Mouse (Mus musculus): Measurements from ENCODE around the gene Gm17490.
"Not testable (repeated sequence)": the region's sequence is repeated elsewhere in the genome, so short reads cannot be mapped to it uniquely, and the experiment has no call there.

Gene Gm17490

DNA sequence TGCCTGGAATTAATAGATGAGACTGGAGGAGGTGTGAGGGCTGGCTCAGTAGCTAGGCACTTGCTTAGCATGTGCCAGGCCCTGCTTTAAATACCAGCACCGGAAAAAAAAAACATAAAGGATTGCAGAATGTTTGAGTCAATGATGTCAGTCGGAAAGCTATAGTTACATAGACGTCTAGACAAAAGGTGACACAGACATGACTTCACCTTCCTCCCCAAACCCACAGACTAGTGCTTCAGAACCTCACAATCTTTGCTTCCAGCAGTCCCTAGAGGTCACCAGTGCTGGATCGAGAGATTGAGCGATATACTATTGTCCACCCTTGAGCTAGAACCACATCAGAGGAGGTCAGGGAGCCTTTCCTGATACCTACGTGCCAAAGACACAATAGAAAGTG, 9.0 kb upstream of the Gm17490 start:
- no peak for DNase-seq (ENCODE audit: low read depth, low spot score)

DNA sequence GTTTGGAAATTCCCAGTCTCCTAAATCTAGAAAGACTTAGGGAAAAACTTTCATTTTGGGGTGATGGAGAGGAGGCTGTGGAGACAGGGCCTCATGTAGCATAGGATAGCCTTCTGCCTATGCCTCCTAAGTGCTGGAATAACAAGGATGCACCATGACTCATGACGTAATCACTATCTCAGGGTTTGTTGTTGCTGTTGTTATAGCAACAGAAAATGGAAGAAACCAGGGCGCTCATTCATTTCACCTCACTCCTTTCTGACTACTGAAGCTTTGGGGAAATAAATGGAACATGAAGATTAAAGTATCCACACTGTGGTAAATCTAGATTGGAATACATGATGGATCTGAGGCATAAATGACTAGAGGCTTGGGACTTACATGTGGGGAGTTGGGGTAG, 2.3 kb downstream of the Gm17490 start:
- DNase-seq (ENCODE audit: low read depth, low spot score), result no peak

DNA sequence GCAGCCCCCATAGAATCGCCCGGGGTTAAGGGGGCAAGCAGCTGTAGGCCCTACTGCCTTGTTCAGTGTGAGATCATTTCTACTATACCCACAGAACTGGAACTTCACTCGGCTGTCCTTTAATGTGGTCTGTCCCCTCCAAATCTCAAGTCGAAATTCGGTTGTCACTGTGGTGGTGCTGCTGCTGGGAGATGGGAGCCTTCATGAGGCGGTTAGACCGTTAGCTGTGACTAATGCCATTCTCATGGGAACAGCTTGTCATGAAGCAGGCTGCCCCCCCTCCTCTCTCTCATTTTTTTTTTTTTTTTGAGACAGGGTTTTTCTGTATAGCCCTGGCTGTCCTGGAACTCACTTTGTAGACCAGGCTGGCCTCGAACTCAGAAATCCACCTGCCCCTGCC, 2.9 kb downstream of the Gm17490 start:
- DNase-seq (ENCODE audit: low read depth, low spot score), result no peak

DNA sequence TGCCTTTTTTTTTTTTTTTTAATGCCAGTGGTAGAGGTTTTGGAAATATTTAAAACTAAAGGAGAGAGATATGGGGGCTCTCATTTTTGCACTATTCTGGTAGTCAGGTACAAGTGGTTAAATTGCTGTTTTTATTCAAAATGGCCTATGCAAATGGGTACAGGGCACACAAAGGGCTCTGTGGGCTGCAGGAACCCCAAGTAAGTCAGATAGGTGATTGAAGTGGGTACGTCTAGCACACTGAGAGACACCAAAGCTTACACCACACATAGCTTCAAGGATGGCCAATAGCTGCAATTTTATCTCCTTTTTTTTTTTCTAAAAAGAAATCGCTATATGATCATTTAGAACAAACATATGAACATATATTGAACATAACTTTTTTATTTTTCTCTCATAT, 6.5 kb downstream of the Gm17490 start:
- DNase-seq (ENCODE audit: low read depth, low spot score), result no peak

DNA sequence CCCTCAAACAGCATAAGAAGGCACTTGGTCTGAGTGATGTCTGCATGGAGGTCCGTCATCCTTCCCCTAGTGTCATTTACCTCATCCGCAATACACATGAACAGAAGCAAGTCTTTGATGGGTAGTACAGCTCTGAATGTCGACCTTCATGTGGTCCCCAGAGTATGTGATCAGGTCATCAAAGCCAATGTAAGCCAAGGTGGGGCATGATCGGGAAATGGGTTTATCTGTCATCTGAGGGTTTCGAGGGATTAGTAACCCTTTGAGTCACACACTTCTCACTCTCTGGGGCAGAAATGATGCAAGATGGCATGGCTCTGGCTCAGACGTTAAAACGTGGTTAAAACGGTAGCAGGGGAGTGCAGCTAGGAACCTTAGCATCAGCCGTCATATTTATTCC, 9.2 kb downstream of the Gm17490 start:
- no peak for DNase-seq (ENCODE audit: low read depth, low spot score)

DNA sequence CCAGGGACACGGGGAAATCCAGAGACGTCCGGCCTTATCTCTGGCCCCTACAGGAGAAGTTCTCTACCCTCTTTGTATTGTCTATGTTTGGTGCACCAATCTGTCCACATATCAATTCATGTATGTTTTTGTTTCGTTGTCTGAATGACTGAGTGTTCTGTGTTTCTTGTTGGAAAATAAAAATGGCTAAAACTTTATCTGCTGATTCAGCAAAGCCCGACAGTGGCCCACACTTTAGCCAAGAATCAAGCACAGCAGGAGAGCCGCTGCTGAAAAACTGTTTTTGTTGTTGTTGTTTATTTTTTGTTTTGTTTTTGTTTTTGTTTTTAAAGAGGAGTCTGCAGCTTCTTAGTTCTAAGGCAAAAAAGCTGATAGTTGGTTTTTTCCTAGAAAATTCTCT, 13.1 kb downstream of the Gm17490 start:
- not testable (repeated sequence) for DNase-seq (ENCODE audit: low read depth, low spot score)

DNA sequence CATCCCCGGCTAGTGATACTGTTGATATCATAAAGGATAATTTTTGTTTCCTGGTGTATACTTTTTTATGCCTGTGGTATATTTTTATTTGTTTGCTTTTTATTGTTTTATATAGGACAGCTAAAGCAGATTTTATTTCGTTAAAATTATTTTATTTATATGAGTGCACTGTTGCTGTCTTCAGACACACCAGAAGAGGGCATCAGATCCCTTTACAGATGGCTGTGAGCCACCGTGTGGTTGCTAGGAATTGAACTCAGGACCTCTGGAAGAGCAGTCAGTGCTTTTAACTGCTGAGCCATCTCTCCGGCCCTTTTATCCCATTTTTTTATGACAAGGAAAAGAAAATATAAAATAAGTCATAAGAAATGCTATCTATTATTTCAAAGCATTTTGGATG, 19.3 kb downstream of the Gm17490 start:
- not testable (repeated sequence) for DNase-seq (ENCODE audit: low read depth, low spot score)

DNA sequence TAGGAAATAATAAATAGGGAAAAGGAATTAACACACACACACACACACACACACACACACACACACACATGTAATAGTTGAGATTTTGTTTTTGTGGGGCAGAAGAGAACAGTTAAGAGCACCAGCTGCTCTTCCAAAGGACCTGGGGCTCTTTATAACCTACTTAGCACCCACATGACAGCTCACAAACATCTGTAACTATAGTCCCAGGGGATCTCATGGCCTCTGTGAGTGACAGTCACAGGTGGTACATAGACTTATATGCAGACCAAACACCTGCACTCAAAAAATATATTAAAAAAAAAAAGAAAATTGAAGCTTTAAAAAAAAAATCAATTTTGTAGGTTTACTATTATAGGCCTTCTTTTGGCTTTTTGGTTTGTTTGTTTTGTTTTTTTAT, 21.2 kb downstream of the Gm17490 start:
- DNase-seq (ENCODE audit: low read depth, low spot score), result no peak

DNA sequence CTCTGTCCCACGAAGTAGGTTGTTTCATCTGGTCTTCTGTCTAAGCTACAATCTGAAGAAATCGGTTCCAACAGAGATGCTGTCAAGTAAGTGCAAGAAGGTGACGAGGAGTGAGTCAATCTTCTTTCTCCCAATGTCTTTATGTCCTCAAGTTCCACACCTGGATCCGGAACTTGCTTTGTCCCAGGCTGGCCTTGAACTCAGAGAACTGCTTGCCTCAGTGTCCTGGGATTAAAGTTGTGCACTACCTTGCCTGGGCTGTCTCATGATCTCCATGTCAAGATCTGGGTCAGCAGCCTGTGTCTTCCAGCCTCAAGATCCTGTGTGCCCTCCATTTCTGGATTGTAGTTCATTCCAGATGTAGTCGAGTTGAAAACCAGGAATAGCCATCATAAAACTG, 22.0 kb downstream of the Gm17490 start, which contains the start of gene Rbm17:
Rbm17 (minus strand) TSS at position 101 of the 400 bp plus-strand sequence.
- no peak for DNase-seq (ENCODE audit: low read depth, low spot score)

DNA sequence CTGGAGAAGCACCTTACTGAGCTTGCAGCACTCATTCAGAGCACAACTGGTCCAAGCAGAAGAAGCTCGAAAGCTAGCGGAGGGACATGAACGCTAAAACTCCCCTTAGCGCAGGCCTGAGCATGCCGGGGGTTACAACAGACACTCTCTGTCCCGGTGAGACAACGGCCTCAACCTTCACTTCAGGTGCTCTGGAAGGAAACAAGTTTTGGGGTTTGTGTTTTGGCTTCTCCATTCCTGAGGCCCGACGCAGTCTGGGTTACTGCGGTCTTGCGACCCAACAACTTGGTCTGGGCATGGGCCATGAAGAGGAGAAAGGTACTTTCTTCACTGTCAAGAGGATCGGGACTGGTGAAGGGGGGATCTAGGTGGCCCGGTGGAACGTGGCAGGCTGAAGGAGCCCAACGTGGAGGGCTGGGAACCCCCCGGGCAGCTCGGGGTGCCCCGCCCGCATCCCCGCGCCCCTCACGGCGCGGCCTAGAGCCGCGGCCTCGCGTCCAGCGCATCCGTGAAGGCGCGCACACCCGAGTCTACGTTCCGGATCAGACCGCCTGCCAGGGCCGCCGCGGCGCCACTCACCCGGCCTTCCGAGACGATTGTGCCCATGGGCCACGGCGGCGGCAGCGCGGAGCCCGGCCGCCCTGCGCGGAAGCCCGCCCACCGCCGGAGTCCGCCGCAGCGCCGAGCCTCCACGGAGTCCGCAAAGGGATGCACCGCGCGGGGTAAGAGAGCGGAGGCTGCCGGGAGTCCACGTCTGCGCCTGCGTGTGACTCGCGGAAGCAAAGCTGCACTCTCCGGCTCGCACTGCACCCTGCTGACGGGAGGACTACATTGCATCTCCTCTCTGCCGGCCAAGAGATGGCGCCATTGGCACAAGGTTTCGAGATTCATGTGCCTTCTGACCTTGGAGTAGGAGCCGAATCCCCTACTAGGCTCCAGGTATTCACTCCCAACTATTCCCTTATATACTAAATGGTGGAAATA, 23.3 kb downstream of the Gm17490 start:
- DNase-seq (ENCODE audit: low read depth, low spot score), result peak; percentile 95

DNA sequence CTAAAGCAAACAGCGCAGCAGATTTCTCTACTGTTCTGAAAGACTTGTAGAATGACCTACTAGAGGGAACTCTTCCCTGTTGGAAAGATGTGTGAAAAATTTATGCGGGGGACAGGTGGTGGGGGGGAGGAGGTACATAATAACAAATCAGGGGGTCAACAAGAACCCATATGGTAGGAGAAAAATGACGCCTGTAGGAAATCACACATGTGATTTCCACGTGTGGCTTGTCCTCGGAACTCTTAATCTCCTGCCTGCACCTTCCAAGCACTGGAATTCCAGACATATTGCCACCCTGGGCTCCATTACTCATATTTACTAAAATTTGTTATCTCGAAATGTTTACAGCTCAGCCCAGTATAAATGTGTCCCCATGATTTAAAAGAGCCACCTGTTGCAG, 24.3 kb downstream of the Gm17490 start:
- DNase-seq (ENCODE audit: low read depth, low spot score), result no peak

DNA sequence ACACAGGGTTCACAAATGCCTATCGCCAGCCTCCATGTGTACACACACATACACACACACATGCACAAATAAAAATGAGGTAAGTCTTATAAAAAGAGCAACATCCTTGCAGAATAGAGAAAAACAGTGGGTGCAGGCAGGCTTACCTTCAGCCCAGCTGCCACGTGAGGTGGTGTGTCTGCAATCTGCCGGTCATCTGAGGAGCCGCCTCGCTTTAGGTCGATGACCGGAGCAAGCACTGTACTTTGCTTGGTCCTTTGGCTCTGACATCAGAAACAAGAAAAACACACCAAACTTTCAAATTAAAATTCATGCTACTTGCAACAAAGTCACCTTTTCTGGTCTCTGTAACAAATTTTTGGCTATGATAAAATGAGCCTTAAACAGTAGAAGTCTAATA, 28.2 kb downstream of the Gm17490 start:
- DNase-seq (ENCODE audit: low read depth, low spot score), result no peak

DNA sequence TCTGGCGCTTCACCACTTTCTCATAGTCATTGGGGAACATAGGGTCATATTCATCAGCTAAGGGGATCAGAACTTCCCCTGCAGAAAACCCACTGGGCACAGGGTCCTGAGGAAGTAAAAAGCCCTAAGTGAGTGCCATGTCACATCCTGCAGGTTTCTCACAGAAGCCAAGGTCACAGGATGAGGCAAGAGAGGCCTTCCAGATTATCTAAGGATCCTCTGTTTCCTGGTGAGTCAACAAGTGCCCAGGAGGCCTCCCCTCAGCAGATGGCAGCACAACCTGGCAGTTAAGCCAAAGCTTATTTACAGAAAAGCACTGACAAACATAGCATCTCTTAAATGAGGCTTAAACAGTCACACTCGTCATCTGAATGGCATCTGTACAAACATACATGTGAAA, 29.4 kb downstream of the Gm17490 start:
- no peak for DNase-seq (ENCODE audit: low read depth, low spot score)

DNA sequence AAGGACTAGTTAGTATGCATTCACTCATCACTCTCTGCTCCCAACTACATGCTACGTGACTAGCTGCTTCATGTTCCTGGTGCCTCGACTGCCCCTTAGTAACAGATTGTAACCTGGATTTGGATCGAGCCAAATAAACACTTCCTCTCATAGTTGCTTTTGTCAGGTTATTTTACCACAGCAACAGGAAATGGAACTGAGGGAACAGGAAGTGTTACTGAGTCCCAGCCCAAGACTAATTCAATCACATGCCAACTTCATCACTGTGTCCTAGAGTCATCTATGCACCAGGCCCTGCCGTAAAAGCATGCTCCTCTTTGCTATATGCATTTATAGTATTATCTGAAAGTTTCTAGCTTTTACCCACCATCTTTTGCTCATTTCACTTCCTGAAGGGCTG, 38.1 kb downstream of the Gm17490 start:
- DNase-seq (ENCODE audit: low read depth, low spot score), result no peak

DNA sequence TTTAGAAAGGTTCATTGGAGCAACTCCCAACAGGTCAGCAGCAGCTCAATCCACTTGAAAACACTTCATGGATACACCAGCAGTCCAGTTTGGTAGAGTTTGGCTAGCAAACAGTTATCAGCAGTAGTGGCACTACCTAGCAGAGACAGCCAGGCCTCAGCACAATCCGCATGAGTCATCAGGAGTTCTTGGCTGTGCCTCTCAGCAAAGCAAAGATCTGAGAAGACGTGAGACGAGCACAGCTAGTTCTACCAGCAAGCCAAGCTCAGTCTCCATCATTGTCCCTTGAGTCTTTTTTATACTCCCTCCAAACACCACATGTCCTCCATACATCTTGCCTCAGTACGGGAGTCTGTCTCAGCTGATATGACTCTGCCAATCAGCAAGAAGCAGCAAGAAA, 46.7 kb downstream of the Gm17490 start:
- DNase-seq (ENCODE audit: low read depth, low spot score), result no peak

DNA sequence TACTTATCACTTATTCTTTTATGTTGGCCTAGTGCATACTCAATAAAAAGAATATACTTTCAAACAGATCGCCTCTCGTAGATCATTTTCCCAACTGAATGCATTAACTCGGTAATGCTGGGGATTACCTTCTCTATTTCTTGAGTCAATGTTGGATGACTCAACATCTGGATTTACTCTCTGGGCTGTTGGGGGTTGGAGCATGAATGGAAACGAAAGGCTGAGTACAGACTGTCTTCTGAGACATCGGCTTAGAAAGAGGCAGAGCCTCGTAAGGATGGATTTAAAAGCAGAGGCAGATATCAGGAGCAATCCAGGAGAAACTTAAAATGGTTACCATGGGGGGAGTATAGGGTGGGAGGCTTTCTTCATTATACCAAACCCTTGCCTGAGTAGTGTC, 47.9 kb downstream of the Gm17490 start:
- no peak for DNase-seq (ENCODE audit: low read depth, low spot score)
